ENCODE assay signal across 8 mouse cellular contexts in the genomic region with DNA sequence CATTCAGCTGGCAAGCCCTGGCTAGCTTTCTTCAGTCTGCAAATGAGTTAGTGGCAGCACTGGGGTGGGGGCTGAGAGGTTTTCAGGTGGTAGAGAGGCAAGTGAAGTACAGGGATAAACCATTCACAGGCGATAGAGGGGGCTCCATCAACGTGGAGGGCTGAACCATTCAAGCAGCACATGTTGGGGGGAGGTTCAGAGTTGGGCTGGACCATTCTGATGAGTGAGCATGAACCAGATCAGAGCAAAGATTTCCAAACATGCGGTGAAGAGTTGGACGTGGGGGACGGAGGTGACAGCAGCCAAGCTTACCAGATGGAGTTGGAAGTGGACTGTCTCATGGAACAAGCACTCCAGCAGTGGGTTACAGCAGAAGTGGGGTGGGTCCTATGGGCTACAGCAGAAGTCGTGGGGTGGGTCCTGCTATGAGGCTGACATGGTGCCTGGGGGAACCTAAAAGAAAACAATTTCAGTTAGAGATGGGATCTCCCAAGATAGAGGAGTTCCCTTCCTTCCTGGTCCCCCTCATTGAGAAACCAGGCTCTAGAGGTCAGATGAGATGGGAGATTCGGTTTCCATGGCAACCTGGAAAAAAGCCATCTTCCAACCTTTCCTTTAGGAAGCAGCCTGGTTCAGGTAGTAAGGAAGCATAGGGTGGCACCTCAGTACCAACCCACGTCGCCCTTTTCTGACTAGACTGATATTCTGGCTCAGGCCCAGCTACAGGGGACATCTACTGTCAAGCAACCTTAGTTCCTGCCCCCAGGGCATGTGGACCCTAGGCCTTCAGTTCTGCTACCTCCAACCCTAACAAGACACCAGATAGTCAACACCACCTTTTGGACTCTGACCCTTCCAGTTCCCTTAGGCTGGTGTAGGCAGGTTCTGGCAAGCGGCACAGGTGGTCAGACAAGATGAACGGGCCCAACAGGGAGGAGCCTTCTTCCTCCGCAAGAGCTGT. TPM values are rescaled to one million over a fixed set of nuclear protein-coding genes. Genes with fewer than 3 reads are reported as not detected.
A peak's percentile ranks its signal among the peaks of the same experiment; 100 is the strongest.
DNase-seq lines count a peak whose midpoint lies in the region; ATAC-seq lines count a peak whose summit lies in the region.

Kdm6b (minus strand) TSS at position 455 of the 961 bp plus-strand sequence.

- peak within 1 kb of the TSS; percentile 93 for H3K4me2 ChIP-seq in forebrain, embryonic 15.5 days (replicated peaks)
- H3K4me2 ChIP-seq in hindbrain, embryonic 11.5 days (replicated peaks; ENCODE audit: low read depth, low read length): peak within 1 kb of the TSS; percentile 99

- H3K9me3 ChIP-seq in forebrain, embryonic 15.5 days: no peaks in the 10 kb centered on the region
- no peaks in the 10 kb centered on the region for H3K9me3 ChIP-seq in hindbrain, embryonic 11.5 days (ENCODE audit: control insufficient read depth, low read length)
- no peaks in the 10 kb centered on the region for H3K9me3 ChIP-seq in midbrain, embryonic 10.5 days (replicated peaks)

- 33% methylated on average over 12 of the region's 12 CpGs for WGBS in forebrain, embryonic 15.5 days
- 39% methylated on average over 12 of the region's 12 CpGs for WGBS in hindbrain, embryonic 11.5 days
- 52% methylated on average over 12 of the region's 12 CpGs for WGBS in midbrain, embryonic 10.5 days

- no peak for ATAC-seq in forebrain, embryonic 15.5 days (replicated peaks)
- ATAC-seq in hindbrain, embryonic 11.5 days (ENCODE audit: low FRiP score): no peak

- peak within 1 kb of the TSS; percentile 99 for H3K27ac ChIP-seq in forebrain, embryonic 15.5 days (replicated peaks)
- H3K27ac ChIP-seq in hindbrain, embryonic 11.5 days (ENCODE audit: low read depth, low read length): peak within 1 kb of the TSS; percentile 100
- peak within 1 kb of the TSS; percentile 99 for H3K27ac ChIP-seq in midbrain, embryonic 10.5 days (replicated peaks)

- H3K4me1 ChIP-seq in forebrain, embryonic 15.5 days: peaks cover 69% of the 10 kb centered on the region
- H3K4me1 ChIP-seq in hindbrain, embryonic 11.5 days (replicated peaks; ENCODE audit: control insufficient read depth, insufficient read depth, low read length): peaks cover 23% of the 10 kb centered on the region
- peaks cover 99% of the 10 kb centered on the region for H3K4me1 ChIP-seq in midbrain, embryonic 10.5 days

- peak within 1 kb of the TSS; percentile 79 for H3K4me3 ChIP-seq in forebrain, embryonic 15.5 days
- H3K4me3 ChIP-seq in hindbrain, embryonic 11.5 days (ENCODE audit: low read depth, low read length): peak within 1 kb of the TSS; percentile 80
- H3K4me3 ChIP-seq in midbrain, embryonic 10.5 days: peak within 1 kb of the TSS; percentile 93

- DNase-seq in layer of hippocampus, adult 11-12 months (ENCODE audit: low spot score): peak; percentile 74
- no peak for DNase-seq in layer of hippocampus, adult 9-10 months (ENCODE audit: low spot score)
- DNase-seq in adrenal gland, postnatal 4 days (ENCODE audit: low spot score in 2 of 2): no peak
- peak; percentile 69 for DNase-seq in hindbrain, embryonic 11.5 days (ENCODE audit: low spot score)
- DNase-seq in layer of hippocampus, postnatal 25 days (ENCODE audit: extremely low spot score in 1 of 2, low spot score in 1 of 2): peak in 1 of 2 experiments; percentile 48
- DNase-seq in midbrain, embryonic 10.5 days (ENCODE audit: low spot score): peak; percentile 51
- peak; percentile 71 for DNase-seq in thymus, postnatal 25 days

- peak within 1 kb of the TSS; percentile 95 for H3K9ac ChIP-seq in forebrain, embryonic 15.5 days (replicated peaks)
- H3K9ac ChIP-seq in hindbrain, embryonic 11.5 days (ENCODE audit: low read depth, low read length): peak within 1 kb of the TSS; percentile 99

- H3K27me3 ChIP-seq in forebrain, embryonic 15.5 days: no peaks in the 10 kb centered on the region
- no peaks in the 10 kb centered on the region for H3K27me3 ChIP-seq in hindbrain, embryonic 11.5 days (ENCODE audit: control insufficient read depth, insufficient read depth, low read length)
- H3K27me3 ChIP-seq in midbrain, embryonic 10.5 days (ENCODE audit: low read depth, poor library complexity, severe bottlenecking): no peaks in the 10 kb centered on the region

- H3K36me3 ChIP-seq in forebrain, embryonic 15.5 days: 0 out of 2 replicates have a peak, but pooled peaks cover 6% of the 10 kb centered on the region
- no peaks in the 10 kb centered on the region for H3K36me3 ChIP-seq in hindbrain, embryonic 11.5 days (ENCODE audit: control insufficient read depth, insufficient read depth, low read length)
- peaks cover 15% of the 10 kb centered on the region for H3K36me3 ChIP-seq in midbrain, embryonic 10.5 days

RNA-seq across cellular contexts. Expression of gene Kdm6b, which starts in this region (rescaled TPM):
- 10 to 100 TPM; 48.7 to 52.5 TPM for total RNA-seq in adrenal gland, postnatal 4 days (2021)
- polyA plus RNA-seq in forebrain, embryonic 15.5 days (2015; fragmentation: Nextera tagmentation; extraction: Ambion mirVana): 56.6 and 58.9 TPM in 2 replicates
- polyA plus RNA-seq in hindbrain, embryonic 11.5 days (2014; fragmentation: Nextera tagmentation; extraction: Ambion mirVana): 33.7 and 40.9 TPM in 2 replicates
- 10 to 100 TPM; 28.5 to 41.2 TPM for total RNA-seq in layer of hippocampus, postnatal 25 days (2021)
- 31.8 and 37.1 TPM in 2 replicates for polyA plus RNA-seq in midbrain, embryonic 10.5 days (2016; fragmentation: Nextera tagmentation; extraction: Ambion mirVana)

Comparison
In these comparisons a context has a peak if more than half of its experiments do, and no peak if none do; other contexts are left out.
1. DNase-seq: peak in layer of hippocampus, adult 11-12 months (single experiment), hindbrain, embryonic 11.5 days (single experiment), midbrain, embryonic 10.5 days (single experiment) and thymus, postnatal 25 days (single experiment); none in layer of hippocampus, adult 9-10 months (single experiment) and adrenal gland, postnatal 4 days (0 of 2).
2. Peak in every context shown above with its lines, with median percentiles within 50 percentile points of each other: H3K27ac ChIP-seq and H3K4me3 ChIP-seq.